Comparison of ENCODE assay signal across 19 mouse cellular contexts in the genomic region with DNA sequence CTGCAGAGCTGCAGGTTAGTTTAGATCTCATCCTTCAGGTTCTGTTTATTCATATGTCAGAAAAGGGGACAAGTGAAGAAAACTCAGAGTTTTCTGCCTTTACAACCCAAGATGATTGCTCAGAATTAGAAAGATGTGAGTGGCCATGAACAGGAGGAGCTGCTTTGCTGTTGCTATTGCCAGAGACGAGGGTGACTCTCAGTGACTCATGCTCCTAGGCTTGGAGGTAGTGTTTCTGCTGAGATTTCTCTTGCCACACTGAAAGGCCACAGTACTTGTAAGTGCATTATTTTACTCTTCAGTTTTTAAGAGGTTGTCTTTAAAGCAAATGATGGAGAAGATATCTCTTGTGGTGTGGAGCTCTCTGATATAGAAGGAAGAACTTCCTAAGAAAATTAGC.
DNase-seq lines count a peak whose midpoint lies in the region; ATAC-seq lines count a peak whose summit lies in the region.
"Had no signal": no experiment of that assay in that cellular context is flagged by ENCODE, and none has a peak within 500 bp of the region (broad histone marks: within the 10 kb centered on the region; RNA-seq: fewer than 3 reads in every experiment).

No protein-coding gene starts in this region.

- no peak for ATAC-seq in midbrain, embryonic 11.5 days (ENCODE audit: low FRiP score)
- ATAC-seq: activated CD4-positive, CD25-positive, alpha-beta regulatory T cell, adult 4 months; forebrain, embryonic 13.5 days; forebrain, embryonic 15.5 days; forebrain, postnatal 0 days; Patski had no signal

- H3K4me2 ChIP-seq in midbrain, embryonic 11.5 days = no peak overlapping the region
- H3K4me2 ChIP-seq: embryonic facial prominence, embryonic 12.5 days; forebrain, embryonic 13.5 days; forebrain, embryonic 15.5 days had no signal

- no peak overlapping the region for H3K27ac ChIP-seq in midbrain, embryonic 11.5 days (ENCODE audit: low read depth, low read length)
- H3K27ac ChIP-seq: embryonic facial prominence, embryonic 10.5 days; embryonic facial prominence, embryonic 12.5 days; forebrain, embryonic 13.5 days; forebrain, embryonic 15.5 days had no signal

- no peaks in the 10 kb centered on the region for H3K4me1 ChIP-seq in midbrain, embryonic 11.5 days (ENCODE audit: control insufficient read depth, insufficient read depth, low read length)
- H3K4me1 ChIP-seq: forebrain, embryonic 13.5 days; forebrain, embryonic 15.5 days had no signal

- H3K27me3 ChIP-seq in midbrain, embryonic 11.5 days (ENCODE audit: control insufficient read depth, insufficient read depth, low read length) = no peaks in the 10 kb centered on the region
- H3K27me3 ChIP-seq: embryonic facial prominence, embryonic 12.5 days; forebrain, embryonic 13.5 days; forebrain, embryonic 15.5 days; Patski had no signal

- 79% methylated on average over 1 of the region's 1 CpGs for WGBS in midbrain, embryonic 11.5 days

- no peak overlapping the region for H3K9ac ChIP-seq in midbrain, embryonic 11.5 days (ENCODE audit: low read length)
- H3K9ac ChIP-seq: embryonic facial prominence, embryonic 12.5 days; forebrain, embryonic 13.5 days; forebrain, embryonic 15.5 days; forebrain, postnatal 0 days had no signal

- H3K9me3 ChIP-seq in midbrain, embryonic 11.5 days (ENCODE audit: control insufficient read depth, low read length) = no peaks in the 10 kb centered on the region
- H3K9me3 ChIP-seq: embryonic facial prominence, embryonic 10.5 days; embryonic facial prominence, embryonic 12.5 days; forebrain, embryonic 13.5 days; forebrain, embryonic 15.5 days had no signal

- H3K36me3 ChIP-seq in midbrain, embryonic 11.5 days (ENCODE audit: control insufficient read depth, insufficient read depth, low read length) = no peaks in the 10 kb centered on the region
- H3K36me3 ChIP-seq: forebrain, embryonic 15.5 days had no signal

- DNase-seq in adrenal gland, adult 2 months = peak; percentile 50
- no peak for DNase-seq in adrenal gland, adult 8-10 months
- peak; percentile 14 for DNase-seq in 3134 (ENCODE audit: extremely low read depth, insufficient read length, low spot score)
- DNase-seq in 3T3-L1 (ENCODE audit: low read depth, low spot score) = peak; percentile 70
- DNase-seq in midbrain, embryonic 11.5 days (ENCODE audit: low spot score, missing footprints) = no peak
- DNase-seq in layer of hippocampus, postnatal 25 days (ENCODE audit: extremely low spot score in 1 of 2, low spot score in 1 of 2) = no peak
- DNase-seq: adrenal gland, postnatal 14 days; cerebellum, adult 11-12 months; cerebellum, adult 2 months; cerebellum, adult 9-10 months; cerebellum, postnatal 10 days; cerebellum, postnatal 25 days; forebrain, postnatal 0 days had no signal

- H3K4me3 ChIP-seq in midbrain, embryonic 11.5 days (ENCODE audit: low read depth, low read length) = no peak overlapping the region
- H3K4me3 ChIP-seq: embryonic facial prominence, embryonic 10.5 days; embryonic facial prominence, embryonic 12.5 days; forebrain, embryonic 13.5 days; forebrain, embryonic 15.5 days had no signal

Comparison
In these comparisons a context has a peak if more than half of its experiments do, and no peak if none do; other contexts are left out.
1. DNase-seq: peak in adrenal gland, adult 2 months (single experiment), 3134 (single experiment) and 3T3-L1 (single experiment); none in adrenal gland, adult 8-10 months (single experiment), midbrain, embryonic 11.5 days (single experiment) and layer of hippocampus, postnatal 25 days (0 of 2).